Mouse (Mus musculus): ENCODE measurements at regions not wholly inside any gene's neighbourhood (a gene's known extent, or its start where the extent isn't known, plus 50 kb on each side); places are given as distances from the start of the nearest gene placed in this dataset.

GRCm38 (mm10) chr15:13276909-13277235 lies 103.4 kb upstream of the Cdh6 start:
- no peaks in the 10 kb centered on the region for H3K79me2 ChIP-seq (ENCODE audit: control insufficient read depth, insufficient read depth)
- H3K4me3 ChIP-seq = no peak overlapping the region
- H3ac ChIP-seq (ENCODE audit: control insufficient read depth, insufficient read length) = no peak overlapping the region
- TF ChIP-seq POLR2A (IDR thresholded peaks at IDR 0.05; ENCODE audit: insufficient read length, low read depth) (no peak), TCF3 (IDR thresholded peaks at IDR 0.05; ENCODE audit: insufficient read length, low read depth) (no peak), REST (IDR thresholded peaks at IDR 0.05; ENCODE audit: insufficient read depth, insufficient read length) (no peak), POLR2AphosphoS2 (IDR thresholded peaks at IDR 0.05; ENCODE audit: insufficient read length, low read depth) (no peak), SRF (IDR thresholded peaks at IDR 0.05; ENCODE audit: control insufficient read depth, insufficient read length, low read depth) (no peak), MYOD1 (IDR thresholded peaks at IDR 0.05; ENCODE audit: control insufficient read depth in 1 of 3, insufficient read length in 2 of 3, low read depth in 2 of 3) (no peak), MAX (IDR thresholded peaks at IDR 0.05; ENCODE audit: low read depth) (no peak), TCF12 (IDR thresholded peaks at IDR 0.05; ENCODE audit: insufficient read depth, poor library complexity, severe bottlenecking) (no peak), E2F4 (IDR thresholded peaks at IDR 0.05; ENCODE audit: insufficient read depth) (no peak)
- H3K27me3 ChIP-seq (ENCODE audit: control insufficient read depth, insufficient read depth, insufficient read length) = no peaks in the 10 kb centered on the region
- H3K36me3 ChIP-seq (ENCODE audit: control insufficient read depth, insufficient read depth) = no peaks in the 10 kb centered on the region
- H3K4me2 ChIP-seq (ENCODE audit: low read depth) = no peak overlapping the region

DNA sequence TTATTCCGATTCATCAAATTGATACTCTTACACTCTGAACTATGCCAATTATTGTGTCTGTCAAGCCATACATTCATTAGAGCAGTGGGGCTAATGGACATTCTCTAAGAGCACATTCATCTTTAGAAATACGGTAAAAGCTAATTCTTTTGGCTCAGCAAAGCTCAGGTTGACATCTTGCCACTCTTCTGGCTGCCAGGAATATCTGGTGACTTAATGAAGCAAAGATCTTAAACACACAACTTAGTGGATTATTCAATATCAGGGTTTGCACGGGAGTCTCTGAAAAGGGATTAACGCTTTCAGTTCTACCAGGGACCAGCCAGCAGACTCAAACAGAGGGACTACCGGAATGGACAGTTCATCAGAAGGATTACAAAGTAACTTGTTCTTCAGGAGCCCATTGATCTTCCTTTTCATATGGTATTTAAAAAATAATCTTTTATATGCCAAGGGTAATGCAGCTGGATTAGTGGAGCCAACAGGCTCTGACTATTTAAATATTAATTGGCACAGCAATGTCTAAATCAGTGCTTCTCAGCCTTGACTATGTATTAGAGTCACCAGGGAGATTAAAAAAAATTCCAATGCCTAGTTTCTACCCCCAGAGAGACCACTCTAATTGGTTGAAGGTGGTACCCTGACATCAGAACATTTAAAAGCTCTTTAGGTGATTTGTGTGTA lies 102.9 kb upstream of the Cdh6 start:
- no peak for TF ChIP-seq CEBPB (IDR thresholded peaks at IDR 0.05; ENCODE audit: insufficient read depth, poor library complexity, severe bottlenecking)
- no peak for TF ChIP-seq SRF (IDR thresholded peaks at IDR 0.05; ENCODE audit: control insufficient read depth, insufficient read length, low read depth)
- TF ChIP-seq POLR2A (IDR thresholded peaks at IDR 0.05; ENCODE audit: insufficient read length, low read depth) = no peak
- TF ChIP-seq USF1 (IDR thresholded peaks at IDR 0.05; ENCODE audit: low read depth) = no peak
- no peak for TF ChIP-seq TCF3 (IDR thresholded peaks at IDR 0.05; ENCODE audit: insufficient read length, low read depth)
- no peak for TF ChIP-seq MYOD1 (IDR thresholded peaks at IDR 0.05; ENCODE audit: control insufficient read depth in 1 of 3, insufficient read length in 2 of 3, low read depth in 2 of 3)
- no peak for TF ChIP-seq E2F4 (IDR thresholded peaks at IDR 0.05; ENCODE audit: insufficient read depth)
- no peak for TF ChIP-seq TCF12 (IDR thresholded peaks at IDR 0.05; ENCODE audit: insufficient read depth, poor library complexity, severe bottlenecking)
- no peak for TF ChIP-seq MAX (IDR thresholded peaks at IDR 0.05; ENCODE audit: low read depth)
- no peak for TF ChIP-seq MYOG (IDR thresholded peaks at IDR 0.05; ENCODE audit: control insufficient read depth in 1 of 3, insufficient read depth in 1 of 3, insufficient read length in 2 of 3, low read depth in 2 of 3)
- TF ChIP-seq POLR2AphosphoS2 (IDR thresholded peaks at IDR 0.05; ENCODE audit: insufficient read length, low read depth) = no peak
- TF ChIP-seq REST (IDR thresholded peaks at IDR 0.05; ENCODE audit: insufficient read depth, insufficient read length) = no peak
- Histone ChIP-seq H3K4me3 (no peak overlapping the region), H3K79me2 (ENCODE audit: control insufficient read depth, insufficient read depth) (no peaks in the 10 kb centered on the region), H3ac (ENCODE audit: control insufficient read depth, insufficient read length) (no peak overlapping the region), H3K36me3 (ENCODE audit: control insufficient read depth, insufficient read depth) (no peaks in the 10 kb centered on the region), H3K27me3 (ENCODE audit: control insufficient read depth, insufficient read depth, insufficient read length) (no peaks in the 10 kb centered on the region), H3K4me2 (ENCODE audit: low read depth) (no peak overlapping the region)

GRCm38 (mm10) chr15:13275326-13275725 lies 101.9 kb upstream of the Cdh6 start:
- no peak for TF ChIP-seq USF1 (IDR thresholded peaks at IDR 0.05; ENCODE audit: low read depth)
- no peak for TF ChIP-seq TCF3 (IDR thresholded peaks at IDR 0.05; ENCODE audit: insufficient read length, low read depth)
- no peak for TF ChIP-seq SRF (IDR thresholded peaks at IDR 0.05; ENCODE audit: control insufficient read depth, insufficient read length, low read depth)
- TF ChIP-seq TCF12 (IDR thresholded peaks at IDR 0.05; ENCODE audit: insufficient read depth, poor library complexity, severe bottlenecking) = no peak
- no peak for TF ChIP-seq E2F4 (IDR thresholded peaks at IDR 0.05; ENCODE audit: insufficient read depth)
- TF ChIP-seq REST (IDR thresholded peaks at IDR 0.05; ENCODE audit: insufficient read depth, insufficient read length) = no peak
- no peak for TF ChIP-seq MAX (IDR thresholded peaks at IDR 0.05; ENCODE audit: low read depth)
- TF ChIP-seq MYOG (IDR thresholded peaks at IDR 0.05; ENCODE audit: control insufficient read depth in 1 of 3, insufficient read depth in 1 of 3, insufficient read length in 2 of 3, low read depth in 2 of 3) = no peak
- TF ChIP-seq POLR2AphosphoS2 (IDR thresholded peaks at IDR 0.05; ENCODE audit: insufficient read length, low read depth) = no peak
- no peak for TF ChIP-seq POLR2A (IDR thresholded peaks at IDR 0.05; ENCODE audit: insufficient read length, low read depth)
- H3K27me3 ChIP-seq (ENCODE audit: control insufficient read depth, insufficient read depth, insufficient read length) = no peaks in the 10 kb centered on the region
- H3K4me3 ChIP-seq = no peak overlapping the region
- no peaks in the 10 kb centered on the region for H3K79me2 ChIP-seq (ENCODE audit: control insufficient read depth, insufficient read depth)
- no peak overlapping the region for H3ac ChIP-seq (ENCODE audit: control insufficient read depth, insufficient read length)
- H3K4me2 ChIP-seq (ENCODE audit: low read depth) = no peak overlapping the region
- no peaks in the 10 kb centered on the region for H3K36me3 ChIP-seq (ENCODE audit: control insufficient read depth, insufficient read depth)

DNA sequence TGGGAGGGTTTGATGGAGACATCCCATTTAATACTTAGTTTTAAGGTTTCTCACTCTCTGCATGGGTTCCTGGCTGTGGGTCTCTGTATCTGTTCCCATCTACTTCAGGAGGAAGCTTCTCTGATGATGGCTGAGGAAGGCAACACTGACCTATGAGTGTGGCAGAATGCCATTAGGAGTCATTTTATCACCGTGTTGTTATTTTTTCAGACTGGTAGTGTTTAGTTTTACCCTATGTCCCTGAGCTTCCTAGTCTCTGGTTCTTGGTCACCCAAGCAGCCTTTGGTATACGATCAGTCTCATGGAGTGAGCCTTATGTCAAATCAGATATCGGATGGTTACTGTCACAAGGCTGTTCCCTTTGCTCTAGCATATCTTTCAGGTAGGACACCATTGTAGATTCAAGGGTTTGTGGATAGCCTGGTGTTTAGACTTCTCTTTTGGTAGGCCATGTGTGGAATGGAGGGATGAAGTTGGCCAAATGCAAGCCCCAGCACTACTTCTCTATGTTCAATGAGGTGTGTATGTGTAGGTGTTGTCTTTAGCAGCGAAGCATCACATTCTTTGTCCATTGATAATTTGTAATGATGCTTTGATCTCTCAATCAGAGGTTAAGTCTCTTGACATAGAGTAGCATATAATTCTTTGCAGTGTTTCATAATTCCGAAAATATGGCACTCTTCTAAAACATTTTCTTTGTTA lies 101.0 kb upstream of the Cdh6 start:
- TF ChIP-seq POLR2AphosphoS2 (IDR thresholded peaks at IDR 0.05; ENCODE audit: insufficient read length, low read depth) (no peak), MAX (IDR thresholded peaks at IDR 0.05; ENCODE audit: low read depth) (no peak), CEBPB (IDR thresholded peaks at IDR 0.05; ENCODE audit: insufficient read depth, poor library complexity, severe bottlenecking) (no peak), SRF (IDR thresholded peaks at IDR 0.05; ENCODE audit: control insufficient read depth, insufficient read length, low read depth) (no peak), TCF12 (IDR thresholded peaks at IDR 0.05; ENCODE audit: insufficient read depth, poor library complexity, severe bottlenecking) (no peak), POLR2A (IDR thresholded peaks at IDR 0.05; ENCODE audit: insufficient read length, low read depth) (no peak), E2F4 (IDR thresholded peaks at IDR 0.05; ENCODE audit: insufficient read depth) (no peak), USF1 (IDR thresholded peaks at IDR 0.05; ENCODE audit: low read depth) (no peak), TCF3 (IDR thresholded peaks at IDR 0.05; ENCODE audit: insufficient read length, low read depth) (no peak), MYOD1 (IDR thresholded peaks at IDR 0.05; ENCODE audit: control insufficient read depth in 1 of 3, insufficient read length in 2 of 3, low read depth in 2 of 3) (no peak), MYOG (IDR thresholded peaks at IDR 0.05; ENCODE audit: control insufficient read depth in 1 of 3, insufficient read depth in 1 of 3, insufficient read length in 2 of 3, low read depth in 2 of 3) (no peak), REST (IDR thresholded peaks at IDR 0.05; ENCODE audit: insufficient read depth, insufficient read length) (no peak)
- Histone ChIP-seq H3K4me2 (ENCODE audit: low read depth) (no peak overlapping the region), H3K36me3 (ENCODE audit: control insufficient read depth, insufficient read depth) (no peaks in the 10 kb centered on the region), H3ac (ENCODE audit: control insufficient read depth, insufficient read length) (no peak overlapping the region), H3K27me3 (ENCODE audit: control insufficient read depth, insufficient read depth, insufficient read length) (no peaks in the 10 kb centered on the region), H3K79me2 (ENCODE audit: control insufficient read depth, insufficient read depth) (no peaks in the 10 kb centered on the region), H3K4me3 (no peak overlapping the region)
